Mouse (Mus musculus) c-Kit-negative CD71-positive TER-119-positive erythroid progenitor cells, embryonic 14.5 days (primary cell): ENCODE measurements around the gene Kcnj16.

Source experiments
- DNase-seq: peaks from one replicate; pipeline ENCODE4 v3.0.0-alpha.2; 2013; ENCODE audit warnings: low read depth, low spot score

Gene Kcnj16

DNA sequence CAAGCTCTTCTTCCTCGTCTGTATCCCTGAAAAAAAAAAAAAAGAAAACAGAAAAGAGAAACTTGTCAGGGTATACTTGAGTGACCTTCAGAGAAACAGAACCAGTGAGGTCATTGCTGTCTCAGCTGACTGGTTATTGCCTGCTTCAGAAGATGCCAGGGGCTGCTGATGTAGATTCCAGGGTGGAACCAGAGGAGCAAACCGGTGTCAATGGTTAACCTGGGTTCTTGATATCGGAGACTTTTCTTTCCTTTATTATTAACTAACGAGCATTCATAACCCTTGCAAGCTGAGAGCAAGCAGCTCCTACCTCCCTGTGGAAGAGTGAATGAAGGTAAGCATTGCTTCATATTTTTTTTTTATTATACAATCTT is at the start of gene Kcnj16:
Kcnj16 (plus strand) TSS at position 272 of the 374 bp plus-strand sequence.
- DNase-seq = no peak

DNA sequence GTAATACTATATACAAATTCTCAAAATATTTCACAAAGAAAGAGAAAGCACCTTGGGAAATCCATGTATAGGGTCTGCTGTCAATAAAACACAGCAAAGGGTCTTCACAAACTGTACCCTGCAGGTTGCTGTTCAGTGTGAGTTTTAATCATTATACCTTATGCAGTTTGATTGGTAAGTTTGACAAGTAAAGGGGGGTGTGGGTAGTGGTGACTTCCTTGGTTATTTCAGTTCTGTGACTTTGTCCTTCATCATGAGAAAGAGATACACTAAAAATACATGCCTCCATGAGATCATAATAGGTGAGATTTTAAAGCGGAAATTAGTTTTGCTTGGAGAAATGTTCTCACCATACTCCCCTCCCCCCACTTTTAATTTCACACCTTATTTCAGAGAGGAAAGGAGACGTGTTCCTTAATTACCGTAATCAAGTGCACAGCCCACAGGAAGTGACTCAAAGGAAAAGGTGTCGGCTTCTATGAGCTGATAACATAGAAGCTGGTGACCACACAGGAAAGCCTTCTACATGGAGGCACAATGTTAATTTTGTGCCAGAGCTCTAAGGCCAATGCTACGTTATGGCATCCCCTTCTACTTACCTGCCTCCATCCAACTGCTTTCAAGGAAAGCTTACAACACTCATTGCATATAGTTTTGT is 48.9 kb upstream of the Kcnj16 start:
- DNase-seq = no peak

DNA sequence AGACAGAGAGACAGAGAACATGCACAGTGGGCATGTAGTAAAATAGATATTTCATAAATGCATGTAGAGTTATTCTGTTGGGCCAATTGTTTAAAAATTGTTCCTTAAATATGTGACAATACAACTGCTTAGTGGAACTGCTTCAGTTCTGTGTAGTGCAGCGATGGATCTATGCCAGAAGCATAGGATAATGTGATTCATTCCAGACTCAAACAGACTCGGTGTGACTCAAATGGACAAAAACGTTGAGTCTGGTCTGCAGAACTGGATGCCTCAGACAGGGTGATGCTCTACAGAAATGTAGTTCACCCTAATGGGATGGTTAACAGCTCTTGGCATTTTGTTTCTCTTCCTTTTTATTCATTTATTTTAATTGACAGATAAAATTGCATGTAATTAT is 32.1 kb upstream of the Kcnj16 start:
- DNase-seq = no peak

DNA sequence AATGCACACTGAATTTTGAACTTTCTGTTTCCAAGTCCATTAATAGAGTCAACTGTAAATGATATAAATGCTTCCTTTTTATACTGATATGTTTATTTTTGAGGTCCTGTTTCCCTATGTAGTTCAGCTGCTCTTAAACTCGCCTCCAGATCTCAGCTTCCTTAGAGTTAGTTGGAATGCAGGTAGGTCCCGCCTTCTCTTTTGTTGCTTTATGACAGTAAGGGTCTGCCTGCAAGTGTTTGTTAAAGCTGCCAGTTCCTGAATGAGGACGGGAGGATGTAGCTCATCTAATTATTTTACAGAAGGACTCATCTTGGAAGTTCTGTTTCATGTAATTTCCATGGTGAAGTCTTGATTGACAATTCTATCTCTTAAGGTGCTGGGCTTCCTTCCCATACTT is 25.6 kb upstream of the Kcnj16 start:
- no peak for DNase-seq

DNA sequence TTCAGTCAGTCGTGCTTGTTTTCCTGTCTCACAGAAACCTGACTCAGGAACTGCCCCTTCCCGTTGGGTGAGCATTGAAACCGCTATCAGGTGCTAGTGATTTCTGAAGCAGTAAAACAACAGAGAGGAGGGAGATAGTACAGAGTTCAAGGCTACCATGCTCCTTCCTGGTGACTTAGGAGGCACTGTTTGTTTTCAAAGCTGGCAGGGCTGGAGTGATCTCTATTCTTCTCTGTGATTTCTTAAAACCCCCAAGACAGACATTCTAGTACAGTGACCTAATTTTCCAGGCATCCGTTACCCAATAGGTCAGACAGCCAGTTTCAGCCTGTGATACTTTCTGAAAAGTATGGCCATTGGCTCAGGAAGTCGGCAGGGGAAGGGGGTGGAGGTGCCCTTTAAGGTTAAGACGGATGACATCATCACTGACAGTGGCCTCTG is 25.1 kb upstream of the Kcnj16 start:
- no peak for DNase-seq

DNA sequence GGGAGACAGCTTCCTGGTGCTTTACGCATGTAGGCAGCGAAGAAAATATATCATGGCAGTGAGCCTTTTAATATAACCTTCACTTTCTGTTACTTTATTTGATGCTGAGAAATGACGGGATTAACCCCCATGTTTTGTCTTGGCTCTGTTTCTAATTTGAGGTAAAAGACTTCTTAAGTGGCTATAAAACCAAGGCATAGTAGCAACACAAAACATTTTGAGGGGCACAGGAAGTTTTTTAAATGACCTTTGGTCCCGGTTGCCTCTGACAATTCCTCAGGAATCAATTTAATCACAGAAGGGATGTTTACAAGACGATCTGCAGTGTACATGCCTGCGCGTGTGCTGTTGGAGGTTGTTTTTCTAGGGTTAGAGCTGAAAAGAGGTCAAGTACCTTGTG is 11.2 kb upstream of the Kcnj16 start:
- no peak for DNase-seq

DNA sequence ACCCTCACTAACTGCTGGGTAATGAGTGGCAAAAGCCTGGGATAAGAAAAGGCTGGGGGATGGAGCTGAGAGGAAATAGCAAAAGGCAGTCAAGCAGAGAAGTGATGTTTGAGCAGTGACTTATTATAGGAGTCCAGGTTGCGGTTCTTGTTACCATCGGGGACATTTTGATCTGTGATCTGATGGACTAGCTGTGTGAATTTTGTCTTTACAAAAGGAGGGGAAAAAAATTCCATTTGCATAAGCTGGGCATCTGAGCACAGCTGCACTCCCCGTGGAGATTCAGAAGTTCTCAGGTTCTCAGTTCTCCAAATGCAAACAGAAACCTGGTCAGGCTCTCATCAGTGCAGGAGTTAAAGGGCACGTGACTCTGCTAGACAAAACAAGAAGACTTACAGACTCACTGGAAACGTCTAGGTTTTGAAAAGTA is 6.2 kb upstream of the Kcnj16 start:
- no peak for DNase-seq

DNA sequence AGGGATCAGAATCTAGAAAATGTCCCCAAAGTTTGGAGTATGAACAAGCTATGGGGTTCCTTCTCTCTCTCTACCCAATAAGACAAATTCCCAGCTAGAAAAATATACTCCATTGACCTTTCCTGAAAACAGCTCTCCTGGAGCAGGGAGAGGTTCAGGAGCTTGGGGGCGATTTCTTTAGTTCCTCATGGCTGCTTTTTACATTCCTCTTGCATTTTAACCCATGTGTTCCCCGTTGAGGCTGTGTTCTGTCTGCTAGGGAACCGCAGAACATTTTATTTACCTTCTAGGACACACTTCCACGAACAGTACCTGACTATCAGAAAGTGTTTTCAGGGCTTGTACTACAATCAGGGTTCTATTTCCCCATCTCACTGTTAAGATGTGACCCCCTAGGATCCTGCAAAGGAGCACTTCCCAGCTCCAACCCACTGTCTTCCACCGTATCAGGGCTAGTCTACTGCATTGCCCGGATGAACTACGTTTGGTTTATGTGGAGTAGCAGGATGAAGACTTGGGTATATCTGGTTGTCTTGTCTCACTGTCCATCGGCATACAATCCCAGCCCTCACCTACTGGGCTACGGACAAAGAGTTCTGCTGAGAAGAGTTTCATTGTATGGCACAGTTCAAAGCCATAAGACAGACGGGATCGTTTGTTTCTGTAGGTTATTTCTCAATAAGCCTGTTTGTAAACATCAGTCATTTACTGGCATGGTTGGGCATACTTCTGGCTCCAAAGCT is 643 bp upstream of the Kcnj16 start:
- no peak for DNase-seq

DNA sequence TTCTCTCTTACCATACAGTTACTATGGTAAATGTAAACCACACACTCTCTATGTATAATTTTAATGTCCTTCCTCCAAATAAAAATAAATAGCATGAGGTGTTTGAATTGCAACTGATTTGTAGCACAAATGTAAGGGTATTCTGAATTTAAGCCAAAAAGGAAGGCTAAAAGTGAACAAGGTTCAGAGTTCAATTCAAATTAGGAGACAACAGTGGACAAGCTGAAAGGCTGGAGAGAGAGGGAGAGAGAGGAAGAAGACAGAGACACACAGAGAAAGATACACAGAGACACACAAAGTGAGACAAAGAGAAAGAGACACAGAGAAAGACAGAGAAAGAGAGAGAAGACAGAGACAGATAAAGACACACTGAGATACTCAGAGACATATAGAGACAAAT is 1.1 kb downstream of the Kcnj16 start:
- no peak for DNase-seq

DNA sequence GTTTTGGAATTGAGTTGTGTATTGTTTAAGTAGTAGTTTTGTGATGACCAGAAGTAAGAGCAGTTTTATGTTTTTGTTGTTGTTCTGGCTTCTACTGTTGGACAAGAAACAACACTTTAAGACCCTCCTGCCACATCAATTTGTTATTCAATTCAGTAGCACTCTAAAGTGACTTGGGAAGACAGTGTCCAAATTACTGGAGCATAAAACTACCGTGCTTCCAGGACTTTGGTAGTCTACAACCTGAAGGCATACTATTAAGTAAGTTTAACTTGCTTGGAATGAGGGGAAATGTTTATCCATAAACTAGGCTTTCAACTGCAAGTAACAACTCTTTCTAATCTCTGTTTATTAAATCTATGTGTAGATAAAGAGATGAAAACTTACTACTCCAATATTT is 17.7 kb downstream of the Kcnj16 start:
- no peak for DNase-seq

DNA sequence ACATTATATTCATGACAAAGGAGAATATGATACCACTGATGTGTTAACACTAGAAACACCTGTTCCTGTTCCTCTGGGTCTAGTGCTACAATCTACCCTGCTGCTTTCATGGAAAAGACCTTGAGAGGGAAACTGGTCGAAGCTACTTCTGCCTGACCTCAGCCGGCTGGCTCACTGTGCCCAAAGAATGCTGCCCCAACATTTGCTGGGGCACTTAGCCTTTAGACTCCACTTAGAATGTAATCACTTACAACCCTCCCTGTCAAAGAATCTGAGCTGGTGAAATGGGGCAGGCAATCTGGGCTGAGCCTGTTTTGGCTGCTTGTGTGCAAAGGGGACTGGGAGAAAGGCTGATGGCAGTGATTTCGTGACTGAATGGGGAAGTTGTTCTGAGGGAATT is 18.1 kb downstream of the Kcnj16 start:
- DNase-seq = no peak

DNA sequence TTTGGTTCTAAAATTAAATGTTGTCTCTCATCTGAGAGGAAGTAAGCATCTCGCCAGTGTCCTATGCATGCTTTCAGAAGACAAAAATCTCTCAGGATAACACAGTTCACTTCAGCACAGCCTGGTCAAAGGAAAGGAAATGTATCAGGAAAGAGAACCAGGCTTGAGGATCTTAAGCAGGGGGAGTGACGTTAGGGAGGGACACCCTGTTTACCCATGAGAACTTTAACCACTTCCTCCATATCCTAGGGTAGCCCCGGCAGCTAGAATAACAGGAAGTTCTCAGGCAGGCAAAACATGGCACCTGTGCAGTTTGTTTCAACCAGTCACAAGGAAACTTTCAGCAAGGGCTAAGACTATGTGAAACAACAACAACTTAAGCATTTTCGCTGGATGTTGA is 25.8 kb downstream of the Kcnj16 start:
- DNase-seq = no peak

DNA sequence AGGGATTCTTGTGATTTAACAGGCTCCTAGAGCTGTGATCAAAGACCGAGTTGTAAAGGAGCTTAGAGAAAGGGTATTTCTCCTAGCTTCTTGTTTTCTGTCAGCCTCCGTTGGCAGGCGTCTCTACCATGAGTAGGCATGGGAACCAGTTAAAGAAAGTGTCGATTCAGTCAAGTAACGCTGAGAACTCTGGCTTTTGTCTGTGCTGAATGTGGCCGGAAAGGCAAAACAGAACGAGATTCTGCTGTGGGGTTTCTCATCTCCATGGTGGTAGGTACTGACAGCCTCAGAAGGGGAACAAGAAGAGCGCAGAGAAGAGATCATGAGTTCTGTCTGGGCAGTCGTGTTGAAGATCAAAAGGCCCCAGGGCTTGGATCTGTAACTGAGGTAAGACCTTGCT is 29.4 kb downstream of the Kcnj16 start:
- DNase-seq = no peak

DNA sequence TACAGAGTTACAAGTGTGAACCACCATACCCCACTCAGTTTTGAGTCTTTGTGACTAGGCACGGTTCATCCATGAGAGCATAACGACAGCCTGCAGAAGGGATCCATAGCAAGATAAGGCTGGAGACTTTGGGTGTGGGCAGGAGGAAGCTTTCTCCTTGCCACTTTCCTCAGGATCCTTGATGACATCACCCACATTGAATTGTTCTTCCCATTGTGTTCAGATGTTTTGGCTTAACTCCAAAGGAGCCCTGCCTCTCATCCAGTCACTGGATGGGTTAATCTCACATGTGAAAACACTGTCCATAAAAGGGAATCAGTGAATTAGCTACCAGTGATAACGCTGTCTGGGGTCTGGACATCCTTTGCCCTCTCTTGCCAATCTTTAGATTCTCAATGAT is 37.3 kb downstream of the Kcnj16 start:
- no peak for DNase-seq

DNA sequence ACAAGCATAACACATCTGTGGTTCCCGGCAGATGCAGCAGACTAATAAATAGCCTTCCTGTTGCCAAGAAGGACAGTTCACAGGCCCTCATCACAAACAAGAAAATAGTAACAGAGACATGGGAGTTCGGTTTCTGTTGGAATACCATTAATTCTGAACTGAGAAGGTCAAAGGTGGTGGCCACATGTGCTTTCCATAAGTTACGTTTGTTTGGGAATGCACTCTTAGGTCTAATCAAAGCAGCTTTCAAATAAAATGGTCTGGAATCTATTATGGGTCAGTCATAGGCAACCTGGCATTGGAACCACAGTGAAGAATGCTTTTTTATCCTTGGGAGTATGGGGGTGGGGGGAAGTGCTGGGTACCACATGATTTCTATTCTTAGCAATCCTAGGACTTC is 41.6 kb downstream of the Kcnj16 start:
- no peak for DNase-seq

DNA sequence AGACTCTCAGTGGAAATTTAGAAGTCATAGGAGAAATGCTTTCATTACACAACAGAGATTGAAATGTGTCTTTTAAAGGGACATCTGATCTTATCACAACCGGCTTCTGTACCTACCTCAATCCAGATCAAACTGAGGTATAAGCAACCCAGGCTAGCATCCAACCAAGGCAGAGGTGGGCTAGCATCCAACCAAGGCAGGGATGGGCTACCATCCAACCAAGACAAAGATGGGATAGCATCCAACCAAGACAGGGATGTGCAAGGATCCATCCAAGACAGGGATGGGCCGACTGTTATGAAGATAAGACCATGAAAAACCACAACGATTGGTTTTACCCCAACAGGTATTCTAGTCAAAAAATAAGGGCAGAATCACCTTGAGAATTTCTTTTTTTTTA is 48.4 kb downstream of the Kcnj16 start:
- DNase-seq = no peak

DNA sequence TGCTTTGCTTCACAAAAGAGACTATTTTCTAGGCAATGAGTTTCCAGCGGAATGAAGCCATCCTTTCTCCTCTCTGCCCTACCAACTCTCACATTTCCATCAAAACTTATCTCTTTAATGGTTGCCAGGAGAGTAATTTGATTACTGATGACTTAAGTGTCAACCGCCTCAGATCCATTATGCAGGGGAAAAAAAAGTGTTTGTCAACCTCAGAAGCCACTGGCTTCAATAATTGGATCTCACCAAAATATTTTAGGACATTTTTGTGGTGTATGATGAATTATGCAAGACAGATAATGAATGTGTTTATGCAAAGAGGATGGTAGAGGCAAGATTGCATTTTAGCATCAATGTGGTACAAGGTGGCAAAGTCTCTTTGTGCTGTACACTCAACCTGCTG is 52.4 kb downstream of the Kcnj16 start:
- DNase-seq = no peak

DNA sequence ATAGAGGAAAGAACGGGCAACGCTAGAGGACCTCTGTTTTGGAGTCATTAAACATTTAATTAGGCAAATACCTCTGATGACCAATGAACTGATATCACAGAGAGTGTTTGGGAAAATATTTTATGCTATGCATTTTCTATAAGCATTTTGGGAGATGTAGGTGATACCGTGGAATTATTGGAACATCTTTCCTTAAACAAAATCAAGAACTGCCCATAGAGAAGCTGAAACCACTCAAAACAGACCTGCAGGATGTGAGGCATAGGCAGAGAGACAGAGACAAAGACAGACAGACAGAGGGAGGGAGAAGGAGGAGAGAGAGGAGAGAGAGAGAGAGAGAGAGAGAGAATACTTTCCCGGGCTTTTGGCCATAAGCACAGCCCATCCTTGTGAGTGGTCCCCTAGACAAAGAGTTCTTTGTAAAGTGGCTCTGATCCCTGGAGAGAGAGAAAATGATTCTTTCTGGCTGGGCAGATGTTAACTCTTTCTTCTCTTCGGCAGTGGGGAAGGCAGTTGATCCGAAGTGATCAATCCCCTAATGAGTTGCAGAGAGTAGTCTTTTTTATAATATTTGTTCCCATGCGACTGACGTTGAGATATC is 54.9 kb downstream of the Kcnj16 start:
- no peak for DNase-seq

DNA sequence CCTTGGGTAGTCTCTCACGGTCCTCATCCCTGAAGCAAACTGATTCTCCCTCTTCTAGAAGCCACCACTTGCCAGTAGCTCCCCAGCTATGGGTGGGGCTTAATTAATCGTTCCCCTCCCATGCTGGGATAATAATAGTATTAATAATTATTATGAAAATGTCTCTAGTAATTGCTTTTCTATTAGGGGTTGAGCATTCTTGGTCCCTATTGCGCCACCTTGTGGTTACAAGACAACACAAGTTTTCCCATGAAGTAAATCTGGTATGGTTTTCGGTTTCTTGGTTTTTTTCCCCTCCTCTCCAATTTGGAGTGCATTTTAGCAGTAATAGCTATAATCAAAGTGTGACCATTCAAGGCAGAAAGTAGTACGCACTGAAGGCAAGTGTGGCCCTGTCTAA is 74.3 kb downstream of the Kcnj16 start:
- DNase-seq = no peak

DNA sequence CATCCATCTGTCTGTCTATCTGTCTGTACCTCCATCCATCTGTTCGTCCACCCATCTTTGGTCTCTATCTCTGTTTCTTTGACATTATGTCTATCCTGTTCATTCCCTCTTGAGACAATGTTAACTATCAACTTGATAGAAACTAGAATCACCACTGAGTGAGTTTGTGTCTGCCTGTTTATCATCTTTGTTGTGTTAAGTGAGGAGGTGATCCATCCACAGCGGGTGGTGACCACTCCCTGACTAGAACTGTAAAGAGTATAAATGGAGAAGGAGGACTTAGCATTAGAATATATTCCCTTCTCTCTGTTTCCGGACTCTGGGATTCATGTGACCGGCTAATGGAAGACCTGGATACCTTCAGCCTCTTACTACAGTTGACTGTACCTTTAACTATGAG is 75.5 kb downstream of the Kcnj16 start:
- DNase-seq = no peak

DNA sequence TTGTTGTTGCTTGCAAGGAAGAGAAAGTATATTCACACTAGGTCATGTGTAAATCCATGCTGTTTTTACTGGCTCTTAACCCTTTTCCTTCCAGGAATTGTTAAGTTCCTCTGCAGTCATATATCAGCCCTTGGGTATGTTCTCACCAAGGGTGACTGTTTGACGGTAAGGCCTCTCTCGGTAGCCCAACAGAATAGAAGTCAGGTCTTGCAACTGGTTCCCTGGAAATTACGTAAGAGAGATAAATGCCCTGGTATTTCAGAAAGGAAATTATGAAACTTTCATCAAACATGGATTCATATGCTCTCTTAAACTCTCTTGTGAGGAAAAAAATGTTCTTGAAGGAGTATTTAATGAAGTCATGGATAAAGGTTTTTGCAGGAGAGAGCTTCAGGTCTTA is 86.4 kb downstream of the Kcnj16 start:
- DNase-seq = no peak

DNA sequence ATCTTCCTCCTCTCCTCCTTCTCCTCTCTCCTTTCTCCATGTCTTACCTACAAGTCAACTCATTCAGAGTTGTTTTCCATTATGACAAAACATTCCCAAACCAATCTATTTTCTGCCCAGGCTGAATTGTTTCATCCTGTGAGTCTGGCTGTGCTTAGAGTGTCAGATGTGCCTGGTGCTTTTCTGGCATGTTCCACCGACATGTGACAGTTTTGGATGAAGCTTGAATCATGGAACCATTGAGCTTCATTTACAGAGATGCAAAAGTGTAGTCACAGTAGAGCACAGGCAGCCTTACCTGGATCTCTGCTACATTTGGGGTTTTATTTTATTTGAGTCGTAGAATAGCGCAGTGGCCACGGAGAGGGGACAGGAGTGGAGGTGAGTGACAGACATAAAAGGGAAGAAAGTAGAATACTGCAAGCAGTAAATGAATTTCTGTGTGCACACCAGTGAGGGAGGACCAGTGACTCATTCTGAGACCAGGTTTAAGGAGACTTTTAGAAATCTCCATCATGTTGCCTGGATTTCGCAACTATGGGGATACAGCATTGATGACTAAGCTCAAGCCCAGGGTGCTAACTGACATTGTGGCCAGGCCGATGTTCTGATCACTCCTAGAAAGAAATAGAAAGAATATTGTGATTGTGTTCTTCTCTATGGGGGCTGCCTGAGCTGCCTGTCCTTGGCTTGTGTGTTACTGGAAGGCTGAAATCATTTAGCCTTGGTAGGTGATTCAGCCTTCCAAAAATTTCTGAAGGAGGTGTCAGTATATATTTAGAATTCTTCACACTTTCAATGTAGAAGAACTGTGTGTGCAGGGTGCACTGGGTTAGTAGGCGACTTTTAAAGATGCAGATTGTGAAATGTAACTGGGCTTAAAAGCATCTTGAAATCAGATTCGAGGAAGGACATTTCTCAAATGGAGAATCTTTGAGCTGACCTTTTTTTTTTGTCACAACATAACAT is 87.3 kb downstream of the Kcnj16 start:
- no peak for DNase-seq
